Mouse (Mus musculus) frontal cortex, postnatal 14 days (tissue): ENCODE data around the gene Cxcr2.
A peak's percentile ranks its signal among the peaks of the same experiment; 100 is the strongest.

Source experiments
- DNase-seq, 2 experiments: peaks; one replicate each; pipeline ENCODE4 v3.0.0; 2022; ENCODE audit warnings: low spot score in 2 of 2

Gene Cxcr2

GRCm38 (mm10) chr1:74197726-74198470, 44.1 kb downstream of the Cxcr2 start:
- peak; percentile 30 to 46 for DNase-seq

DNA sequence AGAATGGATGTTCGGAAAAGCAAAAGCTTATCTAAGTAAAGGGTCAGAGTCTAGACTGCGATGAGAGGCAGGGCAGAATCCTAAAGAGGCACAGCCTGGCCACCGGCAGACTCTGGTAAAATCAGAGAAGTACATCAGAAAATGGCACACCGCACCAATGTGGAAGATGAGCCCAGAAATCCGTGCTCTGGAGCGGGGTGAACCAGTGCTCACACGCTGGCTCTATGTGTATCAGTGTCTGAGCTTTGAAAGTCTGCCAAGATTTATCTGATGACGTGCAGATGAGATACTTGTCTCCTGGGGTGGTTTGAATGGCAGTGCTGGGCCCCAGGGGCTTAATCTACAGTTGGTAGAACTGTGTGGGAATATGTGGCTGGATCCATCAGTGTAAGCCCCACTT, 45.3 kb downstream of the Cxcr2 start:
- no peak for DNase-seq

DNA sequence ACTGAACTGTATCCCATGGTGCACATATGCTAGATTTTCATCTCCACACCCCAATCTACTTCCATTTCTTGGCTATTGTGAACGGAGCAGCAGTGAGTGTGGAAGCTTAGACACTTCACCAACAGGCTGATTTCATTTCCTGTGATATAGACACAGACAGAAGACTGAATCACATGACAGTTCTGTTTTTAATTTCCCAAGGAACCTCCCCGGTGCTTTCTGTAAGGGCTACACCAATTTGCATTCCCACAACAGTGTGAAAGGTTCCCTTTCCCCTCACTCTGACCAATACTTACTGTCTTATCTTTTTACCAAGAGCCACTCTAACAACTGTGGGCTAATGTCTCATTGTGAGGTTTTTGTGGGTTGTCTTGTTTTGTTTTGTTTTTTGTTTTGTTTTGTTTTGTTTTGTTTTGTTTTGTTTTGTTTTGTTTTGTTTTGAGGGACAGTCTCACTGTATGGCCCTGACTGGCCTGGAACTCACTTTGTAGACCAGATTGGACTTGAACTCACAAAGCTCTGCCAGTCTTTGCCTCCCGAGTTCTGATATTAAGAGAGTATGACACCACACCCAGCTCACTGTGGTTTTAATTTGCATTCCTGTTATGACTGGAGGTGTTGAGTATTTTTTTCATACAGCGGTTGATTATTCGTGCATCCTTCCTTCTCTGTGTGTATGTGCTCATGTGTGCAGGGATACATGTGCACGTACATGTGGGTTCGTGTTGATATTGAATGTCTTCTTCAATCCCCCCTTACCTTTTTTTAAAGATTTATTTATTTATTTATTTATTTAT, 47.5 kb downstream of the Cxcr2 start:
- no peak for DNase-seq

DNA sequence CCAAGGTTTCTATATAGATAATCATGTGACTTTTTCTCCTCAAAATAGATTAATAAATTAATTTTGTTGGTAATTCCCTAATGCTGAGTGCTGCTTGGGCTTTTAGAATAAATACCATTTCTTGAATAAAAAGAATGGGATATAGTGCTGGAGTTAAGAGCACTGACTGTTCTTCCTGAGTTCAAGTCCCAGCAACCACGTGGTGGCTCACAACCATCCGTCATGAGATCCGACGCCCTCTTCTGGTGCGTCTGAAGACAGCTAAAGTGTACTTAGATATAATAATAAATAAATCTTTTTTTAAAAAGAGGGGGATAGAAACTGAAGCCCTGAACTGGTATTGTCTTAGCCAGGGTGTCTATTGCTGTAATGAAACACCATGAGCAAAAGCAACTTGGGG, 49.7 kb downstream of the Cxcr2 start:
- no peak for DNase-seq

DNA sequence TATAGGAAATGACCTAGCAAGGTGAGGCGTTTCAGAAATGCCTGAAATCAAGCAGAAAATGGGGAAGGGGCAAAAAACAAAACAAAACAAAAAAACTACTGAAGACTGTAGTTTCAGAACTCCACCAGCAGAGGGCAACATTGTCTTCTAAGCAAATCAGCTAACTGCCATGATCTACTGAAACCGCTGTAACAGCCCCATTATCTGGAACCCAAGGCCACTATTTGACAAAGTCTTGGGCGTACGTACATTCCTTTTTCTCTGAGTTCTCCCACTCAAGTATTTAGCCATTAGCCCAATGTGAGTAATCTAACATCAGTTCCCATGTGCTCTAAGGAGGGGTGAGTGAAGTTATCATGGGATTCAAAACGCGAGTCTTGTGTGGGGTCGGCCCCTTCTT, 52.1 kb downstream of the Cxcr2 start:
- DNase-seq: no peak

DNA sequence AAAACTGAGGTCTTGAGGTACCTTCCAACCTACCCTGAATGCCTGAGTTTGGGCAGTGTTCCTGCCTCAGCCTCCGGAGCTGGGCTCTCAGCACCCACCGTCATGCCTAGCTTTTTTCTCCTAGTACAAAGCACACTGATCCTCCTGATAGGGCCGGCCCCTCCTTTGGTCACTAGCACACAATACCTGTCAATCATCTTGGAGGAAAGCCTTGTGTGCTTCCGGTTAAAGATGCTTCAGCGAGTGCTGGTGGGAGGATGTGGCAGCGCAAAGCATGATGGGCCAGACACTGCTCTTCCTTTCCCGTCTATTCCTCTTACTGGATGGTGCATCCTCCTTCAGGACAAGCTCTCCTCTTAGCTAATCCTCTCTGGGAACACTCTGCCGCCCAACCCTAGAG, 52.9 kb downstream of the Cxcr2 start:
- DNase-seq: no peak

- DNase-seq: peak in 1 of 2 experiments; percentile 39
These were observed 54.1 kb downstream of the Cxcr2 start for GRCm38 (mm10) chr1:74207906-74208305.

- no peak for DNase-seq
These were observed 55.2 kb downstream of the Cxcr2 start for GRCm38 (mm10) chr1:74208941-74209340.
